Mouse (Mus musculus) retina, postnatal 1 day (tissue): ENCODE data around the gene Col6a4.

ENCODE experiments used
- DNase-seq: peaks from one replicate; pipeline ENCODE4 v3.0.0-alpha.2; 2012

Gene Col6a4

DNA sequence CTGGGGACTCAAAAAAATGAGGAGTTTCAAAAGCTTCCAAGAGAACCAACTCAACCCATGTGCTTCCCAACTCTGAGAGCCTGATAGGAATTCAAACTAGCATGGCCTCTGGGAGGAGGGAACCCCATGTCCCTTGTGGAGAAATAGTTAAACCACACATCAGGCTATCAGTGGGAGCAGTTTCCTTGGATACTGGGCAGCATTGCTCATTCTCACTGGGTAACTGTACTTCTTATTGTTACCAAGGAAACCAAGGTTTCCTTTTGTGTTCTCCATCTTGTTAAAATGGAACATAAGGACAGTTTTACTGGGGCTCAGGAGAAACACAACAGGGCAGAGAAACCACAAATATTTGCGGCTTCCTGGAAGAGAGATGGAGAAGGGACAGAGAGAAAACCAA lies 146.8 kb downstream of the Col6a4 start:
- no peak for DNase-seq

DNA sequence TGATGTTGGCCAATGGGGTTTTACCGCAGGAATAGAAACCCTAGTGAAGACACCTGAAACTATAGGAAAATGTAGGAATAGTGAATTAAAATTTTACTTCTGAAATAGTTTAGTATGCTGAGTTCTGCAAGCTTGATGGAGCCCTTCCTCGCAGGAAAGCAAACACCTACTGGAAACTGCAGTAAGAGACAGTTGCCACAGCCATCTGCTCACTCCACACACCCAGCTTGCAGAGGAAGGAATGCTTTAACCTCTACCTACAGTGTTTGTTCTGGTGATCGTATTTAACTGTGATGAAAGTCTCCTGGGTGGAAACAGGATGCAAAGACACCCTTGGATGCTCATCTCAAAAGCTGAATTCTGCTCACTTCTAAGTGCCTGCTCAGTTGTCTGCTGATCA lies 149.0 kb downstream of the Col6a4 start:
- no peak for DNase-seq
